Mouse (Mus musculus): Measurements from ENCODE around the gene Srsf6. TPM values are rescaled to one million over a fixed set of nuclear protein-coding genes. Genes with fewer than 3 reads are reported as not detected.

Srsf6 gene
- total RNA-seq, 2 experiments from 2014 or later: 40.2 to 45.2 TPM

GRCm38 (mm10) chr2:162985923-162986322 lies 54.6 kb downstream of the Srsf6 start:
- no peak for DNase-seq

Other genes starting within 250 kb of the Srsf6 start
- under 1 TPM in 1 of 2 experiments, not detected in 1; 0.13 TPM for gene L3mbtl1, start 11.9 kb downstream of the Srsf6 start, total RNA-seq (2021)
- gene Sgk2, start 55.8 kb downstream of the Srsf6 start, total RNA-seq (2021): not detected
- 10 to 100 TPM; 10.6 to 12.6 TPM for gene Ift52, start 85.8 kb downstream of the Srsf6 start, total RNA-seq (2021)
- gene Mybl2, start 123.2 kb downstream of the Srsf6 start, total RNA-seq (2021): under 1 TPM; 0.56 to 0.70 TPM
- gene Gtsf1l, start 156.3 kb downstream of the Srsf6 start, total RNA-seq (2021): not detected